Mouse (Mus musculus) erythroblast, embryonic 14.5 days (primary cell): Measurements from ENCODE around the gene Prkag2.

Source experiments
- GATA1 ChIP-seq: IDR thresholded peaks from 2 replicates; pipeline ENCODE4 v1.6.1; 2012; ENCODE audit warnings: low read length, inconsistent platforms, mixed read lengths
- TAL1 ChIP-seq: IDR thresholded peaks from 3 replicates; pipeline ENCODE4 v1.6.1; 2012; ENCODE audit warnings: low read length, inconsistent platforms, mixed read lengths

- TF ChIP-seq TAL1 (no peak), GATA1 (no peak)
Observed at GRCm38 (mm10) chr5:24979968-24980345, 120.5 kb downstream of the Prkag2 start.
